Mouse (Mus musculus): ENCODE results near the gene Cryz.

DNA sequence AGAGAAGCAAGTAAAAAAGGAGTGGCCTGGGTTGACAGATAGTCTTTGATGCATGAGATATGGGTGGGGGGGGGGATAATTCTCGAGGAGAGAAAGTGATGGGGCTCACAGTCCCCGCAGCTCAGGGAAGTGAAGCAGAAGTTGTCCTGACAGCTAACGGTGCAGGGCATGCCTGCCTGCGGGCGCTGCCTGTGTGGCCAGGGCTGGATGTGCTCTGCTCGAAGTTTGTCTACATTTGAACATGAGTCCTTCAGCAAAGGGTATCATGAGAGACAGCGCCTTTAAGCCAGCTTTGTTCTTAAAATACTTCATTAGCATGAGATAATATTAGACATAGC is 50.9 kb downstream of the Cryz start:
- TF ChIP-seq POLR2A (IDR thresholded peaks at IDR 0.05; ENCODE audit: insufficient read depth, low read length), result no peak
- no peak for TF ChIP-seq CTCF (IDR thresholded peaks at IDR 0.05; ENCODE audit: low read depth, low read length)
- no peak for TF ChIP-seq EP300 (IDR thresholded peaks at IDR 0.05; ENCODE audit: insufficient read depth, low read depth, low read length)
